Mouse (Mus musculus) intestine, postnatal 0 days (tissue): ENCODE data around the gene Cd27. TPM values are rescaled to one million over a fixed set of nuclear protein-coding genes. Genes with fewer than 3 reads are reported as not detected.
"Not testable (repeated sequence)": the region's sequence is repeated elsewhere in the genome, so short reads cannot be mapped to it uniquely, and the experiment has no call there.

Experiments
- ATAC-seq: fragments of 200-750 bp; cut with Nextera tagmentation; 2 replicates; pipeline ENCODE4 v1.8.0; 2017; ENCODE audit warnings: mild to moderate bottlenecking, moderate TSS enrichment, moderate library complexity
- H3K27ac ChIP-seq: fragments of 300-500 bp; sonication (generic); 2 replicates; pipeline ENCODE4 v1.5.1; 2014; ENCODE audit warnings: mild to moderate bottlenecking, low read depth, low read length, moderate library complexity
- H3K27me3 ChIP-seq: fragments of 300-500 bp; sonication (generic); replicated peaks from 2 replicates; pipeline ENCODE4 v1.6.1; 2014; ENCODE audit warnings: low read length, mixed read lengths; ENCODE audit not compliant: control insufficient read depth, insufficient read depth
- H3K36me3 ChIP-seq: fragments of 300-500 bp; sonication (generic); 2 replicates; pipeline ENCODE4 v1.6.1; 2014; ENCODE audit warnings: mild to moderate bottlenecking, moderate library complexity; ENCODE audit not compliant: control insufficient read depth, insufficient read depth
- H3K4me1 ChIP-seq: fragments of 300-500 bp; sonication (generic); replicated peaks from 2 replicates; pipeline ENCODE4 v1.6.1; 2014; ENCODE audit warnings: antibody characterized with exemption, low read length, mixed read lengths; ENCODE audit not compliant: control insufficient read depth, insufficient read depth
- H3K4me2 ChIP-seq: fragments of 300-500 bp; sonication (generic); replicated peaks from 2 replicates; pipeline ENCODE4 v1.6.1; 2014; ENCODE audit warnings: low read depth, mild to moderate bottlenecking, moderate library complexity
- H3K4me3 ChIP-seq: fragments of 300-500 bp; sonication (generic); 2 replicates; pipeline ENCODE4 v1.5.1; 2014; ENCODE audit warnings: low read depth, low read length
- H3K9ac ChIP-seq: fragments of 300-500 bp; sonication (generic); 2 replicates; pipeline ENCODE4 v1.6.1; 2014; ENCODE audit warnings: mild to moderate bottlenecking, low read depth, low read length
- H3K9me3 ChIP-seq: fragments of 300-500 bp; sonication (generic); 2 replicates; pipeline ENCODE4 v1.6.1; 2016; ENCODE audit warnings: mixed run types; ENCODE audit not compliant: control insufficient read depth
- CTCF ChIP-seq: sonication (generic); IDR thresholded peaks from 2 replicates; pipeline ENCODE4 v1.5.1; 2016; ENCODE audit warnings: low read depth, mild to moderate bottlenecking, control low read depth, antibody characterized with exemption, moderate library complexity
- WGBS: fragments of 180-500 bp; shearing (Covaris S2); extraction: QIAGEN DNeasy Blood & Tissue Kit; methylation state at CpG from one replicate; pipeline ENCODE4 v1.1.7; 2014; 5-methylcytosine and 5-hydroxymethylcytosine counted together
- polyA plus RNA-seq: library from polyadenylated mRNA; unstranded; fragments of >200 nt; fragmentation: Nextera tagmentation; extraction: Ambion mirVana; gene quantifications from 2 replicates; pipeline ENCODE4 v1.2.1, GENCODE M21; 2015

The Cd27 gene
- polyA plus RNA-seq, result 0.78 and 2.1 TPM in 2 replicates

DNA sequence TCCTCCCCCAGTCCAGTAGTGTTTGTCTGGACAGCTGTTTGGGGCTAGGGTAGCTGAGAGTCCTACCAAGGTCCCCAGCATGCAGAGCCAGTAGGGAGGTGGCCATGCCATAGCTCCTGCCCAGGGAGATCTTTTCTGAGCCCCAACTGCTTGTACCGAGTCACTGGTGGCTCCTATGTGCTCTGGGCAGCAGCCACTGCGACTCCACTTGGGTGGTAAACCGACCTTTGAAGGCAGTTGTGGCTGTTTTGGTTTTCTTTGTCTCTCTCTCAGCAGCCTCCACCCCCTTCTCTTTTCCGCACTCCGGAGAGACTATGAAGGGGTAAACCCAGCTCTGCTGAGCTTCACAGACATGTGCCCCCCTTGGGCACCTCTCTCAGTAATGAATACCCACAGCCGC lies at the start of gene Cd27:
Gene Cd27, minus strand, starts transcription at position 229 of the 400 bp plus-strand sequence.
- H3K27ac ChIP-seq, result no peak within 1 kb of the TSS
- WGBS, result 73% methylated on average over 6 of the region's 6 CpGs
- H3K9ac ChIP-seq, result no peak within 1 kb of the TSS
- no peak for ATAC-seq
- H3K4me3 ChIP-seq, result no peak within 1 kb of the TSS
- H3K36me3 ChIP-seq, result no peaks in the 10 kb centered on the region
- no peaks in the 10 kb centered on the region; the same call in 1 of the 2 replicates for H3K4me1 ChIP-seq
- no peak for TF ChIP-seq CTCF
- H3K27me3 ChIP-seq, result no peaks in the 10 kb centered on the region
- no peak within 1 kb of the TSS for H3K4me2 ChIP-seq
- H3K9me3 ChIP-seq, result no peaks in the 10 kb centered on the region

GRCm38 (mm10) chr6:125285890-125286289 lies 49.1 kb upstream of the Cd27 start, which contains the start of gene Tuba3a:
Gene Tuba3a, minus strand, starts transcription at chr6:125286042.
- no peak within 1 kb of the TSS for H3K4me3 ChIP-seq
- H3K27me3 ChIP-seq, result no peaks in the 10 kb centered on the region
- H3K36me3 ChIP-seq, result no peaks in the 10 kb centered on the region
- 97% methylated on average over 22 of the region's 22 CpGs for WGBS
- no peak for ATAC-seq
- TF ChIP-seq CTCF, result no peak
- H3K4me1 ChIP-seq, result no peaks in the 10 kb centered on the region; the same call in 1 of the 2 replicates
- H3K9me3 ChIP-seq, result no peaks in the 10 kb centered on the region
- no peak within 1 kb of the TSS for H3K4me2 ChIP-seq
- no peak within 1 kb of the TSS for H3K9ac ChIP-seq
- H3K27ac ChIP-seq, result no peak within 1 kb of the TSS

GRCm38 (mm10) chr6:125284751-125285150 lies 47.9 kb upstream of the Cd27 start:
- H3K4me1 ChIP-seq, result no peaks in the 10 kb centered on the region; the same call in 1 of the 2 replicates
- H3K27ac ChIP-seq, result no peak overlapping the region
- ATAC-seq, result no peak
- H3K9me3 ChIP-seq, result no peaks in the 10 kb centered on the region
- no peak overlapping the region for H3K4me3 ChIP-seq
- peak; percentile 34; the same call in 1 of the 2 replicates for TF ChIP-seq CTCF
- no peaks in the 10 kb centered on the region for H3K27me3 ChIP-seq
- H3K4me2 ChIP-seq, result no peak overlapping the region
- H3K36me3 ChIP-seq, result no peaks in the 10 kb centered on the region
- WGBS, result 82% methylated on average over 7 of the region's 7 CpGs
- no peak overlapping the region for H3K9ac ChIP-seq

DNA sequence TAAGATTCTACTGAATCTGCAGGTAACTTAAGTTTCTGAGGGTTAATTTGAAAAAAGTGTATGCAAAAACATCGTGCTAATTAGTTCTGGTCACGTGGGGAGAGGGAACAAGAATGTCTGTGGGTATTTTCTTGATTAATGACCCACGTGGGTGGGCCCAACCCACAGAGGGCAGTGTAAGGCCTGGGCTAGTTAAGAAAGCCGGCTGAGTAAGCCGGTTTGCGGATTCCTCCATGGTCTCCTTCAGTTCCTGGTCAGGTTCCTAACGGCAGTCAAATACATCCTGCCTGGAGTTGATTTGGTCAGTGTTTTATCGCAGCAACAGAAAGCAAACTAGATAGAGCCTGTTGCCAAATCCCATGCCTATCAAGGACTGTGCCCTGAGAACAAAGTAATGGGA lies 47.4 kb upstream of the Cd27 start:
- H3K27me3 ChIP-seq, result no peaks in the 10 kb centered on the region
- no peak overlapping the region for H3K4me3 ChIP-seq
- H3K4me2 ChIP-seq, result peak overlapping the region; percentile 14; the same call in 1 of the 2 replicates
- no peaks in the 10 kb centered on the region for H3K9me3 ChIP-seq
- H3K36me3 ChIP-seq, result no peaks in the 10 kb centered on the region
- TF ChIP-seq CTCF, result peak; percentile 47
- H3K4me1 ChIP-seq, result no peaks in the 10 kb centered on the region; the same call in 1 of the 2 replicates
- peak; percentile 53; the same call in 1 of the 2 replicates for ATAC-seq
- H3K27ac ChIP-seq, result no peak overlapping the region
- no peak overlapping the region for H3K9ac ChIP-seq
- 18% methylated on average over 8 of the region's 8 CpGs for WGBS

- H3K27ac ChIP-seq, H3K9ac ChIP-seq, H3K4me2 ChIP-seq, H3K4me3 ChIP-seq, ATAC-seq, H3K9me3 ChIP-seq, H3K36me3 ChIP-seq, H3K27me3 ChIP-seq, H3K4me1 ChIP-seq: not testable (repeated sequence)
- WGBS, result 93% methylated on average over 13 of the region's 13 CpGs
Measured at GRCm38 (mm10) chr6:125282721-125283120, 45.9 kb upstream of the Cd27 start.

DNA sequence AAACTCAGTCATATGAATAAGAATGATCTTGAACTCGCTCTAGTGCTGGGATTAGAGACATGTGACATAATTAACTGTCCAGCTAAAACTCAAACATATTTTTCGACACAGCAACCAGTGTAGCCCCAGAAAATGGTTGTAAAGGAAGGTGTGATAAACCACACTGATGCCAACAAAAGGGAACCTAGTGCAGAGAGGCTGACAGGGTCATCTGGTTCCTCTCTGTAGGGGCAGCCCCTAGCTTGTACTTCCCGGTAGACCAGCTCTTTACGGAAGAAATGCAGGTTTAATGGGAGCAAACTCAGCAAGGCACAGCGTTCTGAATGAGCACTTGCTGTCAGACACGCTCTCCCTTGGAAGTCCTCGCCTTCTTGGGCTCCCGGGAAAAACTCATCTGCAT lies 42.9 kb upstream of the Cd27 start:
- no peak for TF ChIP-seq CTCF

More for the DNA sequence above, 42.9 kb upstream of the Cd27 start:
- H3K9ac ChIP-seq, result no peak overlapping the region
- H3K9me3 ChIP-seq, result no peaks in the 10 kb centered on the region
- H3K4me1 ChIP-seq, result no peaks in the 10 kb centered on the region
- H3K27me3 ChIP-seq, result no peaks in the 10 kb centered on the region
- no peak overlapping the region for H3K4me3 ChIP-seq
- no peak for ATAC-seq
- no peaks in the 10 kb centered on the region for H3K36me3 ChIP-seq
- H3K4me2 ChIP-seq, result no peak overlapping the region
- no peak overlapping the region for H3K27ac ChIP-seq
- 69% methylated on average over 8 of the region's 8 CpGs for WGBS
